Mouse (Mus musculus): Measurements from ENCODE around the gene Zfp62. TPM values are rescaled to one million over a fixed set of nuclear protein-coding genes. Genes with fewer than 3 reads are reported as not detected.

Zfp62 gene
- total and polyA plus RNA-seq, 3 experiments = 16.7 to 132 (median 31.8) TPM

- H3K9ac ChIP-seq (ENCODE audit: control insufficient read depth, low read depth, low read length, poor library complexity, severe bottlenecking) = no peak overlapping the region
- no peak overlapping the region for H3K27ac ChIP-seq (ENCODE audit: control insufficient read depth, low read depth, low read length)
- DNase-seq (ENCODE audit: low read depth, low spot score) = no peak
- no peaks in the 10 kb centered on the region for H3K36me3 ChIP-seq (ENCODE audit: control insufficient read depth in 1 of 2, insufficient read depth in 2 of 2, low read length in 2 of 2)
- no peaks in the 10 kb centered on the region for H3K27me3 ChIP-seq (ENCODE audit: control insufficient read depth in 1 of 2, insufficient read depth in 2 of 2, low read length in 2 of 2)
- no peak overlapping the region for H3K4me3 ChIP-seq (ENCODE audit: control insufficient read depth in 1 of 2, insufficient read depth in 1 of 2, low read depth in 2 of 2, low read length in 2 of 2)
- H3K9me3 ChIP-seq (replicated peaks; ENCODE audit: insufficient read depth, low read length) = no peaks in the 10 kb centered on the region
- H3K79me2 ChIP-seq (ENCODE audit: control insufficient read depth, insufficient read depth, low read length, poor library complexity) = no peaks in the 10 kb centered on the region
- H3K4me1 ChIP-seq (ENCODE audit: control insufficient read depth in 1 of 2, insufficient read depth in 2 of 2, low read length in 2 of 2) = no peaks in the 10 kb centered on the region
- no peak for TF ChIP-seq CHD2 (IDR thresholded peaks at IDR 0.05; ENCODE audit: low read length)
- TF ChIP-seq GABPA (IDR thresholded peaks at IDR 0.05; ENCODE audit: low read depth, low read length) = no peak
- TF ChIP-seq TBP (IDR thresholded peaks at IDR 0.05; ENCODE audit: low read depth, low read length) = no peak
- no peak for TF ChIP-seq ETS1 (IDR thresholded peaks at IDR 0.05; ENCODE audit: low read depth, low read length)
- no peak for TF ChIP-seq KAT2A (conservative IDR thresholded peaks at IDR 0.05; ENCODE audit: low read depth, low read length)
- TF ChIP-seq TAL1 (IDR thresholded peaks at IDR 0.05; ENCODE audit: low read length) = no peak
These were observed 21.4 kb downstream of the Zfp62 start for GRCm38 (mm10) chr11:49224455-49224854.

GRCm38 (mm10) chr11:49232781-49233180, 29.7 kb downstream of the Zfp62 start:
- H3K36me3 ChIP-seq (ENCODE audit: control insufficient read depth in 1 of 2, insufficient read depth in 2 of 2, low read length in 2 of 2) = 0 out of 4 replicates have a peak, but pooled peaks cover 0 to 3% of the 10 kb centered on the region in 2 experiments

GRCm38 (mm10) chr11:49235459-49236207, 32.5 kb downstream of the Zfp62 start:
- Histone ChIP-seq H3K9ac (ENCODE audit: control insufficient read depth, low read depth, low read length, poor library complexity, severe bottlenecking) (no peak overlapping the region), H3K9me3 (replicated peaks; ENCODE audit: insufficient read depth, low read length) (no peaks in the 10 kb centered on the region), H3K27ac (ENCODE audit: control insufficient read depth, low read depth, low read length) (no peak overlapping the region), H3K4me1 (ENCODE audit: control insufficient read depth in 1 of 2, insufficient read depth in 2 of 2, low read length in 2 of 2) (peaks cover 6 to 12% of the 10 kb centered on the region in 2 experiments), H3K36me3 (ENCODE audit: control insufficient read depth in 1 of 2, insufficient read depth in 2 of 2, low read length in 2 of 2) (peaks cover 0 to 11% of the 10 kb centered on the region in 2 experiments; a peak in 2 of 4 replicates), H3K27me3 (ENCODE audit: control insufficient read depth in 1 of 2, insufficient read depth in 2 of 2, low read length in 2 of 2) (peaks cover 0 to 2% of the 10 kb centered on the region in 2 experiments; a peak in 1 of 4 replicates), H3K79me2 (ENCODE audit: control insufficient read depth, insufficient read depth, low read length, poor library complexity) (no peaks in the 10 kb centered on the region), H3K4me3 (ENCODE audit: control insufficient read depth in 1 of 2, insufficient read depth in 1 of 2, low read depth in 2 of 2, low read length in 2 of 2) (no peak overlapping the region)
- no peak for DNase-seq (ENCODE audit: low read depth, low spot score)
- TF ChIP-seq JUND (IDR thresholded peaks at IDR 0.05; ENCODE audit: low read depth, low read length) (no peak), MYC (IDR thresholded peaks at IDR 0.05; ENCODE audit: low read depth, low read length) (no peak)

More at GRCm38 (mm10) chr11:49232781-49233180, 29.7 kb downstream of the Zfp62 start:
- Histone ChIP-seq H3K9me3 (replicated peaks; ENCODE audit: insufficient read depth, low read length) (no peaks in the 10 kb centered on the region), H3K27me3 (ENCODE audit: control insufficient read depth in 1 of 2, insufficient read depth in 2 of 2, low read length in 2 of 2) (peaks cover 0 to 2% of the 10 kb centered on the region in 2 experiments; a peak in 1 of 4 replicates), H3K4me1 (ENCODE audit: control insufficient read depth in 1 of 2, insufficient read depth in 2 of 2, low read length in 2 of 2) (no peaks in the 10 kb centered on the region), H3K79me2 (ENCODE audit: control insufficient read depth, insufficient read depth, low read length, poor library complexity) (no peaks in the 10 kb centered on the region), H3K9ac (ENCODE audit: control insufficient read depth, low read depth, low read length, poor library complexity, severe bottlenecking) (no peak overlapping the region), H3K4me3 (ENCODE audit: control insufficient read depth in 1 of 2, insufficient read depth in 1 of 2, low read depth in 2 of 2, low read length in 2 of 2) (no peak overlapping the region), H3K27ac (ENCODE audit: control insufficient read depth, low read depth, low read length) (no peak overlapping the region)
- TF ChIP-seq GABPA (IDR thresholded peaks at IDR 0.05; ENCODE audit: low read depth, low read length) = no peak
- no peak for TF ChIP-seq NELFE (IDR thresholded peaks at IDR 0.05; ENCODE audit: low read depth, low read length)
- no peak for TF ChIP-seq BHLHE40 (IDR thresholded peaks at IDR 0.05; ENCODE audit: borderline replicate concordance, low read depth, low read length)
- no peak for TF ChIP-seq HCFC1 (IDR thresholded peaks at IDR 0.05; ENCODE audit: low read depth, low read length)
- no peak for TF ChIP-seq CHD1 (IDR thresholded peaks at IDR 0.05; ENCODE audit: low read depth, low read length)
- TF ChIP-seq RAD21 (IDR thresholded peaks at IDR 0.05; ENCODE audit: low read depth, low read length) = no peak
- TF ChIP-seq SMC3 (IDR thresholded peaks at IDR 0.05; ENCODE audit: low read depth, low read length) = no peak
- no peak for TF ChIP-seq MYC (IDR thresholded peaks at IDR 0.05; ENCODE audit: low read depth, low read length)
- no peak for TF ChIP-seq JUND (IDR thresholded peaks at IDR 0.05; ENCODE audit: low read depth, low read length)
- no peak for TF ChIP-seq E2F4 (IDR thresholded peaks at IDR 0.05; ENCODE audit: borderline replicate concordance, low read depth, low read length)
- TF ChIP-seq TAL1 (IDR thresholded peaks at IDR 0.05; ENCODE audit: low read length) = no peak
- no peak for TF ChIP-seq ZMIZ1 (IDR thresholded peaks at IDR 0.05; ENCODE audit: low read depth, low read length)
- TF ChIP-seq RCOR1 (IDR thresholded peaks at IDR 0.05; ENCODE audit: low read depth, low read length) = no peak
- TF ChIP-seq ELF1 (IDR thresholded peaks at IDR 0.05; ENCODE audit: low read depth, low read length) = no peak
- no peak for TF ChIP-seq KAT2A (conservative IDR thresholded peaks at IDR 0.05; ENCODE audit: low read depth, low read length)
- TF ChIP-seq MXI1 (IDR thresholded peaks at IDR 0.05; ENCODE audit: low read depth, low read length) = no peak
- no peak for DNase-seq (ENCODE audit: low read depth, low spot score)
